Mouse (Mus musculus) C2C12 (cell line): ENCODE results near the gene Dkc1. TPM values are rescaled to one million over a fixed set of nuclear protein-coding genes. Genes with fewer than 3 reads are reported as not detected.

Source experiments
- H3K27me3 ChIP-seq: one replicate; pipeline ENCODE4 v1.6.1; 2011; ENCODE audit not compliant: control insufficient read depth, insufficient read depth, insufficient read length
- H3K36me3 ChIP-seq: one replicate; pipeline ENCODE4 v1.6.1; 2011; ENCODE audit not compliant: control insufficient read depth, insufficient read depth
- H3K4me3 ChIP-seq: one replicate; pipeline ENCODE4 v1.5.1; 2011; ENCODE audit warnings: mild to moderate bottlenecking, control low read depth; ENCODE audit not compliant: poor library complexity, insufficient read depth, severe bottlenecking
- H3K79me2 ChIP-seq: one replicate; pipeline ENCODE4 v1.6.1; 2011; ENCODE audit not compliant: control insufficient read depth, insufficient read depth
- H3K79me3 ChIP-seq: one replicate; pipeline ENCODE4 v1.6.1; 2011; ENCODE audit warnings: low read depth, control low read depth
- H3ac ChIP-seq: one replicate; pipeline ENCODE3; 2011; ENCODE audit warnings: low read depth; ENCODE audit not compliant: control insufficient read depth, insufficient read length
- CEBPB ChIP-seq: IDR thresholded peaks from one replicate; pipeline ENCODE4 v1.6.1; 2011; ENCODE audit warnings: low read depth, mild to moderate bottlenecking, control low read depth, moderate library complexity
- CTCF ChIP-seq: IDR thresholded peaks from one replicate; pipeline ENCODE4 v1.5.1; 2011; ENCODE audit not compliant: control insufficient read depth, insufficient read depth, insufficient read length
- FOSL1 ChIP-seq: IDR thresholded peaks from one replicate; pipeline ENCODE4 v1.8.0; 2011; ENCODE audit warnings: mild to moderate bottlenecking, low read length; ENCODE audit not compliant: poor library complexity, insufficient read depth, severe bottlenecking
- MAX ChIP-seq: IDR thresholded peaks from one replicate; pipeline ENCODE4 v1.6.1; 2011; ENCODE audit warnings: mild to moderate bottlenecking, control low read depth
- MYOD1 ChIP-seq: IDR thresholded peaks from one replicate; pipeline ENCODE4 v1.6.1; 2011; ENCODE audit warnings: low read depth; ENCODE audit not compliant: control insufficient read depth, insufficient read length
- MYOG ChIP-seq: IDR thresholded peaks from one replicate; pipeline ENCODE4 v1.6.1; 2011; ENCODE audit not compliant: control insufficient read depth, insufficient read length; ENCODE audit errors: extremely low read depth
- USF1 ChIP-seq: IDR thresholded peaks from one replicate; pipeline ENCODE4 v1.6.1; 2011; ENCODE audit warnings: low read depth, mild to moderate bottlenecking, control low read depth, moderate library complexity
- polyA plus RNA-seq: library from polyadenylated mRNA; unstranded; fragments of >200 nt; fragmentation: generic; extraction: Trizol; gene quantifications from one replicate; pipeline ENCODE4 v1.2.1, GENCODE M21; 2012; ENCODE audit warnings: missing spikeins

Gene Dkc1
- polyA plus RNA-seq, 1 experiment: 39.2 TPM

GRCm38 (mm10) chrX:75102293-75102692 lies 6.6 kb downstream of the Dkc1 start:
- TF ChIP-seq FOSL1 (no peak), CEBPB (no peak), CTCF (no peak), MYOD1 (no peak)
- H3K79me3 ChIP-seq: peaks cover 40% of the 10 kb centered on the region
- peaks cover 72% of the 10 kb centered on the region for H3K36me3 ChIP-seq

GRCm38 (mm10) chrX:75115550-75115949 lies 19.9 kb downstream of the Dkc1 start:
- no peak for TF ChIP-seq MYOG
- no peak for TF ChIP-seq CTCF
- TF ChIP-seq FOSL1: no peak
- TF ChIP-seq MYOD1: no peak
- TF ChIP-seq USF1: no peak
- no peak for TF ChIP-seq MAX
- no peak for TF ChIP-seq CEBPB
- no peak overlapping the region for H3K4me3 ChIP-seq
- no peaks in the 10 kb centered on the region for H3K79me2 ChIP-seq
- H3ac ChIP-seq: no peak overlapping the region
- no peaks in the 10 kb centered on the region for H3K79me3 ChIP-seq
- H3K27me3 ChIP-seq: no peaks in the 10 kb centered on the region
- H3K36me3 ChIP-seq: peaks cover 28% of the 10 kb centered on the region

More at GRCm38 (mm10) chrX:75102293-75102692, 6.6 kb downstream of the Dkc1 start:
- H3ac ChIP-seq: no peak overlapping the region
- peaks cover 46% of the 10 kb centered on the region for H3K79me2 ChIP-seq
- no peaks in the 10 kb centered on the region for H3K27me3 ChIP-seq
- no peak overlapping the region for H3K4me3 ChIP-seq

- Histone ChIP-seq H3K79me3 (peaks cover 12% of the 10 kb centered on the region), H3ac (no peak overlapping the region), H3K27me3 (no peaks in the 10 kb centered on the region), H3K4me3 (no peak overlapping the region), H3K79me2 (peaks cover 34% of the 10 kb centered on the region), H3K36me3 (peaks cover 10% of the 10 kb centered on the region)
- TF ChIP-seq USF1 (no peak), MYOG (no peak), MAX (no peak), MYOD1 (no peak), CTCF (no peak), CEBPB (no peak), FOSL1 (no peak)
Observed at GRCm38 (mm10) chrX:75125606-75126005, 30.0 kb downstream of the Dkc1 start.

GRCm38 (mm10) chrX:75126893-75127292 lies 31.2 kb downstream of the Dkc1 start:
- no peak overlapping the region for H3K4me3 ChIP-seq
- TF ChIP-seq CTCF: no peak
- TF ChIP-seq MYOD1: no peak
- TF ChIP-seq MYOG: no peak
- TF ChIP-seq FOSL1: no peak
- TF ChIP-seq MAX: no peak
- no peak for TF ChIP-seq CEBPB
- TF ChIP-seq USF1: no peak
- H3ac ChIP-seq: no peak overlapping the region
- H3K79me2 ChIP-seq: peaks cover 34% of the 10 kb centered on the region
- H3K27me3 ChIP-seq: no peaks in the 10 kb centered on the region
- H3K36me3 ChIP-seq: peaks cover 10% of the 10 kb centered on the region
- H3K79me3 ChIP-seq: peaks cover 12% of the 10 kb centered on the region

- H3K36me3 ChIP-seq: peaks cover 10% of the 10 kb centered on the region
- no peak overlapping the region for H3ac ChIP-seq
- no peak overlapping the region for H3K4me3 ChIP-seq
- TF ChIP-seq MYOG: no peak
- peaks cover 34% of the 10 kb centered on the region for H3K79me2 ChIP-seq
- H3K27me3 ChIP-seq: no peaks in the 10 kb centered on the region
- H3K79me3 ChIP-seq: peaks cover 12% of the 10 kb centered on the region
Observed at GRCm38 (mm10) chrX:75128333-75128980, 32.8 kb downstream of the Dkc1 start.

GRCm38 (mm10) chrX:75129474-75129873 lies 33.8 kb downstream of the Dkc1 start:
- Histone ChIP-seq H3ac (no peak overlapping the region), H3K79me3 (peaks cover 12% of the 10 kb centered on the region), H3K27me3 (no peaks in the 10 kb centered on the region), H3K36me3 (peaks cover 5% of the 10 kb centered on the region), H3K79me2 (peaks cover 34% of the 10 kb centered on the region), H3K4me3 (no peak overlapping the region)
- no peak for TF ChIP-seq USF1
- no peak for TF ChIP-seq CEBPB
- no peak for TF ChIP-seq MYOG
- TF ChIP-seq MYOD1: no peak
- no peak for TF ChIP-seq CTCF
- TF ChIP-seq MAX: no peak
- TF ChIP-seq FOSL1: no peak
